8 mouse cellular contexts compared by ENCODE assay signal in the genomic region with DNA sequence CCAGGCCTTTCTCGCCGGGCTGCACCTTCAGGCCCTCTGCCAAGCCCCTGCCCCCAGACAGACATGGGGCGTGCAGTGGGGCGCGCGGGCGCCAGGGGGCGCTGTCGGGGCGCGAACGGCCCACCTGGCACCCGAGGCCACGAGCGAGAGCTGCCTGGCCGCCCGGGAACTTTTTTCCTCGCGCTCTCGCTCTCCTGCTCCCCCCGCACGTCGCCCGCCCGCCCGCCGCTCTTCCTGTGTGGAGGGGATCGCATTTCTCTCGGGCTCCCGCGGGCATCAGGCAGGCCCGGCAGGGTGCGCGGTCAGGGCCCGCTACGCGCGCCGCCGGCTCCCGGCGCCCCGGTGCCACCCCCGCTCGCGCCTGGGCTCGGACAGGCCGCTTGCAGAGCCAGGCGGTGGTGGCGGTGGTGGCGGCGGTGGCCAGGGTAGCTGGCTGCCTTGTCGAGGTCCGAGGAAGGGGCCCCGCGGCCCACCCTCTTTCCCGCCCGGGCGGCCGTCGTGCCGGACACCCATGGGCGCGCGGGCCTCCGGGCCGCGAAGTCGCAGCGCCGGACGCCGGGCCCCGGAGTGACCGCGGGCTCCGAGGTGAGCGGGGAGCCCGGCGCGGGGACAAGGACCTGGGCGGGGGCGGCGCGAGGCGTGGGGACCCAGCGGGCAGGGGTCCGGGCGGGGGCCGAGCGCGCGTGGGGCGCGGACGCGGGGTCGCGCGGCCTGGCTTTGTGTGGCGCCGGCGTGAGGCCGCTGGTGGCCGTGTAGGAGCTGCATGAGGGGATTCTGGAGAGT. TPM values are rescaled to one million over a fixed set of nuclear protein-coding genes. Genes with fewer than 3 reads are reported as not detected.
DNase-seq lines count a peak whose midpoint lies in the region; ATAC-seq lines count a peak whose summit lies in the region.

A gene (plus strand): TSS at position 204 of the 783 bp plus-strand sequence.

- H3K9me3 ChIP-seq in lung, embryonic 16.5 days (ENCODE audit: control insufficient read depth, low read length): no peaks in the 10 kb centered on the region

- WGBS in lung, embryonic 16.5 days: under 1% methylated on average over 69 of the region's 105 CpGs

- H3K4me2 ChIP-seq in lung, embryonic 16.5 days (ENCODE audit: low read depth, low read length): peak within 1 kb of the TSS; percentile 70

- peak; percentile 25 for ATAC-seq in frontal cortex, adult (ENCODE audit: low TSS enrichment)
- ATAC-seq in hematopoietic stem cell, adult 5-6 weeks (replicated peaks in 1 of 2; ENCODE audit: insufficient read depth in 1 of 2, low FRiP score in 2 of 2, low TSS enrichment in 1 of 2, low read depth in 1 of 2, poor library complexity in 2 of 2, severe bottlenecking in 2 of 2): peak in 1 of 2 experiments; percentile 42; a peak in 2 of 4 replicates
- ATAC-seq in lung, embryonic 16.5 days (ENCODE audit: low read depth): peak; percentile 72

- peak; percentile 76 for DNase-seq in ES-CJ7 (ENCODE audit: low read depth, low spot score)
- DNase-seq in cerebellum, adult 9-10 months: peak; percentile 95
- peak; percentile 84 for DNase-seq in layer of hippocampus, adult 9-10 months (ENCODE audit: low spot score)
- peak; percentile 76 for DNase-seq in ovary, adult 18-20 months (ENCODE audit: low spot score)
- DNase-seq in thymus, postnatal 0 days (ENCODE audit: low spot score): peak; percentile 91

- H3K4me1 ChIP-seq in lung, embryonic 16.5 days (replicated peaks; ENCODE audit: control insufficient read depth, insufficient read depth, low read length): peaks cover 49% of the 10 kb centered on the region

- peak within 1 kb of the TSS; percentile 100 for H3K9ac ChIP-seq in lung, embryonic 16.5 days (ENCODE audit: low read length)

- no peaks in the 10 kb centered on the region for H3K27me3 ChIP-seq in lung, embryonic 16.5 days (ENCODE audit: control insufficient read depth, insufficient read depth, low read depth, low read length)

- no peaks in the 10 kb centered on the region for H3K36me3 ChIP-seq in lung, embryonic 16.5 days (ENCODE audit: control insufficient read depth, insufficient read depth, low read length)

- H3K27ac ChIP-seq in lung, embryonic 16.5 days (ENCODE audit: low read length): peak within 1 kb of the TSS; percentile 96

- H3K4me3 ChIP-seq in lung, embryonic 16.5 days (ENCODE audit: low read length): peak within 1 kb of the TSS; percentile 99

RNA-seq across cellular contexts. Expression of the gene that starts here (rescaled TPM):
- 20.8 and 20.9 TPM in 2 replicates for total RNA-seq in hematopoietic stem cell, adult 5-6 weeks (2017)
- polyA plus RNA-seq in lung, embryonic 16.5 days (2015; fragmentation: Nextera tagmentation; extraction: Ambion mirVana): 22.9 and 23.9 TPM in 2 replicates
- polyA plus RNA-seq in thymus, postnatal 0 days (2015; fragmentation: Nextera tagmentation; extraction: Ambion mirVana): 29.0 and 37.0 TPM in 2 replicates
